11 mouse cellular contexts compared by ENCODE assay signal in the genomic region with DNA sequence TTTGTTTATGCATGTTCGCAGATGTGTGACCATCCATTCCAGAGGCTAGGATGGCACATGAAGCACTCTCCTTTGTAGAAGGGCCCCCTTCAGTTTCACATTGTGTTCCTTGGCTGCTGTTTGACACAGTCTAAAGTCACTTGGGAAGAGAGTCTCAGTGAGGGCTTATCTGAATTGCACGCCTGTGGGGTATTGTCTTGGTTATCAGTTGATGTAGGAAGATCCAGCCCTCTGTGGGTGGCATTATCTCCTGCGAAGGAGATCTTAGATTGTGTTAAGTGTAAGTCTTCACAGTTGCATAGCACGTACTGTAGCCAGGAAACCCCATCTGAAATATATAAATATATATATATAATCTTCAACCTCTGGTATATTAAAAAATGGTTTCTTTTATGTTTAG.
"Had no signal": no experiment of that assay in that cellular context is flagged by ENCODE, and none has a peak within 500 bp of the region (broad histone marks: within the 10 kb centered on the region; RNA-seq: fewer than 3 reads in every experiment).

No protein-coding gene starts in this region.

- H3K4me3 ChIP-seq: limb, embryonic 12.5 days; lung, embryonic 15.5 days; midbrain, embryonic 13.5 days; stomach, embryonic 15.5 days had no signal

- H3K4me2 ChIP-seq: limb, embryonic 12.5 days; lung, embryonic 15.5 days; midbrain, embryonic 13.5 days; stomach, embryonic 15.5 days had no signal

- H3K9ac ChIP-seq: limb, embryonic 12.5 days; lung, embryonic 15.5 days; midbrain, embryonic 13.5 days; stomach, embryonic 15.5 days had no signal

- H3K27me3 ChIP-seq: limb, embryonic 12.5 days; lung, embryonic 15.5 days; midbrain, embryonic 13.5 days; stomach, embryonic 15.5 days had no signal

- H3K27ac ChIP-seq: lung, embryonic 15.5 days; macrophage; midbrain, embryonic 13.5 days; stomach, embryonic 15.5 days had no signal

- H3K9me3 ChIP-seq: limb, embryonic 12.5 days; lung, embryonic 15.5 days; midbrain, embryonic 13.5 days; stomach, embryonic 15.5 days had no signal

- ATAC-seq: midbrain, embryonic 13.5 days had no signal

- DNase-seq: kidney, adult 2 months; kidney, postnatal 36 days; lung, postnatal 14 days; right cerebral cortex, postnatal 14 days; thymus, adult 2 months; thymus, postnatal 36 days had no signal

- H3K4me1 ChIP-seq: lung, embryonic 15.5 days; midbrain, embryonic 13.5 days; stomach, embryonic 15.5 days had no signal
